Mouse (Mus musculus) small intestine, adult 2 months (tissue): ENCODE results near the gene Psg21.

ENCODE experiments used
- CTCF ChIP-seq: fragments of 200-500 bp; IDR thresholded peaks from 2 replicates; pipeline ENCODE4 v1.5.1; 2012; ENCODE audit warnings: low read depth, mild to moderate bottlenecking, control low read depth, inconsistent platforms, low read length, moderate library complexity, mixed read lengths; ENCODE audit not compliant: insufficient replicate concordance, insufficient read length; ENCODE audit errors: extremely low read depth
- POLR2A ChIP-seq: fragments of 200-500 bp; IDR thresholded peaks from 2 replicates; pipeline ENCODE4 v1.6.1; 2012; ENCODE audit warnings: low read depth, mild to moderate bottlenecking, control low read depth, inconsistent platforms, low read length, moderate library complexity

GRCm38 (mm10) chr7:18685586-18685985 is 29.1 kb upstream of the Psg21 start:
- TF ChIP-seq POLR2A = no peak
- no peak for TF ChIP-seq CTCF
